Mouse (Mus musculus): ENCODE data around the gene Egln2.

Egln2 gene

DNA sequence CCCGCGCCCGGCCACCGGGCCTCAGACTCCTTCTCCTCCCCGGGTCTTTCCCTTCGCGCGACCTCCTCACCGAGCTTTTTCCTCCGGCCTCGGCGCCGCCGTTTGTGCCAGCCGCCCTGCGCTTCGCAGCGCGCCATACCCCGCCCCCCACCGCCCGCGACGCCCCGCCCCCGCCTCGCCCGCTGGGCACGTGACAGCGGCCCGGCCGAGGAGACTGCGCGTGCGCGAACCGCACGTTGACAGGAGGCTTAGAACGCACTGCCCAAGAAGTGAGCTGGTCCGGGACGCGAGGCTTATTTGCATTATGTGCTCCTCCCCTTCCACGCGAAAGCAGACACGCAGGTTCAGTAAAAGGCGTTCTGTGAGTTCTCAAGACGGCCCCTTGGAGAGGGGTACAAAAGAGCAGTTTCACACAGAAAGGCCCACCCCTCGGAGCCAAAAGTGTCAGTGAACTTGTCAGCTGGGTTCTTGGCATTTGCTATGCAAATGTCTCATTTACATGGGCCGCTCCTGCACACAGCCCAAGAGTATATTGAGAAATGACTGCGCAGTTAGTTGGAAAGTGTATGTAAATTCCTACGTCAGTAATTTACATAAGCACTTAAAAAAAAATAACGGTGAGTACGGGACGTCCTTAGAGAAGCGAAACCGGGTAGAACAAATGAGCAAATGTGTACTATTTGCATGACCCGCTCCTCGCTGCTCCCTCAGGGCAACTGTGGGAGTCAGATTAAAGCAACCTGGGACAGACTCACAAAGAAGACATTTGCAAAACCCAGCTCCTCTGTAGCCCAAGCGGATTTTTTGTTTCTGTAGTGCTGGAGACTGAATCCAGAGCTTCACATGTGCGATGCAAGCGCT, at the start of gene Egln2:
Egln2 (minus strand) TSS at position 189 of the 861 bp plus-strand sequence.
- DNase-seq (ENCODE audit: low read depth, low spot score), result peak; percentile 84

- DNase-seq (ENCODE audit: low read depth, low spot score), result no peak
Measured at GRCm38 (mm10) chr7:27212626-27213025, 46.0 kb upstream of the Egln2 start.

- DNase-seq (ENCODE audit: low read depth, low spot score), result no peak
Measured at GRCm38 (mm10) chr7:27203730-27204449, 37.3 kb upstream of the Egln2 start.

- no peak for DNase-seq (ENCODE audit: low read depth, low spot score)
Measured at GRCm38 (mm10) chr7:27198779-27199178, 32.2 kb upstream of the Egln2 start.

- DNase-seq (ENCODE audit: low read depth, low spot score), result no peak
Measured at GRCm38 (mm10) chr7:27198355-27198754, 31.8 kb upstream of the Egln2 start.

GRCm38 (mm10) chr7:27197634-27198033, 31.0 kb upstream of the Egln2 start:
- DNase-seq (ENCODE audit: low read depth, low spot score), result no peak

GRCm38 (mm10) chr7:27197136-27197535, 30.5 kb upstream of the Egln2 start:
- no peak for DNase-seq (ENCODE audit: low read depth, low spot score)

DNA sequence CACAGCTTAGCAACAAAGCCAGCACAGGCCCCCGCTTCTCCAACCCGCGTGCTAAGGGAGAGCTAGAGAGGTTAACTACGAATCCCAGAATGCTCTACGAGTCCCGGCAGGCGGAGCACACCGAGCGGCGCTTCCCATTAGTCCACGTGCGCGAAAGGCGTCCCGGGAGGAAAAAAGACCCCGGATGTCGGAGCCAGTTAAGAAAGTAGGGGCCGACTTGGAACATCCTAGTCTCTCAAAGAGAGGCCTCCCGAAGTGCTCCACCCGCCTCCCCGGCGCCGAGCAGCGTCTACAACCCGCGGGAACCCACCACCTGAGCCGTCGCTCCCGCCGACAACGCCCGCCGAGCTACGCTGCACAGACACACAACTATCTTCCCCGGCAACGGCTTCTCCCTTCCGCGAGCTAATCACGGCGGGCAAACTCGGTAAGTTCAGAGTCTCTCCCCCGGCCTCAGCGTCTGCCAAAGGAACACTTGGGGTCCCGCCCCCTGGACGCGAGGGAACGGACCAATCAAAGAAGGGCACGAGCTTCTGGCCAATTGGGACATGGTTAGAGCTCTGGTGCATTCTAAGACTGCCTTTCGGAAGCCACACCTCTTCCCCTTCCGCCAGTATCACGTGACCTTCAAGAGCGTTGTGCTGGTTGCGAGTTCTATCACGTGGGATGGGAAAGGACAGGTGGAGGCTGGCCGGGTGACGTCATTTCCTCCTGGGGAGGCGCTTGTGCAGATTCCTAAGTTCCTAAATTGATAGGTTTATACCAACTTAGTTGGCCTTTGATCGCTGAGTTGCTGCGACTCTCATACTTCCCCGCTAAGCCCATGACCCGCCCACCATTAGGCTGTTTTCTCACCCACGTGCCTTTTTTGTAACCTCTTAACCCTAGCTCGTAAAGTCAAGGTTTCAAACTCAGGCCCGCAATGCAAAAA, 29.3 kb upstream of the Egln2 start, which contains the start of the genes BC024978 and Snrpa:
BC024978 (plus strand) TSS at position 101 of the 931 bp plus-strand sequence.
Snrpa (minus strand) TSS at position 591 of the 931 bp plus-strand sequence.
- peak; percentile 97 for DNase-seq (ENCODE audit: low read depth, low spot score)

GRCm38 (mm10) chr7:27193731-27194130, 27.1 kb upstream of the Egln2 start:
- no peak for DNase-seq (ENCODE audit: low read depth, low spot score)

- no peak for DNase-seq (ENCODE audit: low read depth, low spot score)
Measured at GRCm38 (mm10) chr7:27192434-27192833, 25.8 kb upstream of the Egln2 start.

DNA sequence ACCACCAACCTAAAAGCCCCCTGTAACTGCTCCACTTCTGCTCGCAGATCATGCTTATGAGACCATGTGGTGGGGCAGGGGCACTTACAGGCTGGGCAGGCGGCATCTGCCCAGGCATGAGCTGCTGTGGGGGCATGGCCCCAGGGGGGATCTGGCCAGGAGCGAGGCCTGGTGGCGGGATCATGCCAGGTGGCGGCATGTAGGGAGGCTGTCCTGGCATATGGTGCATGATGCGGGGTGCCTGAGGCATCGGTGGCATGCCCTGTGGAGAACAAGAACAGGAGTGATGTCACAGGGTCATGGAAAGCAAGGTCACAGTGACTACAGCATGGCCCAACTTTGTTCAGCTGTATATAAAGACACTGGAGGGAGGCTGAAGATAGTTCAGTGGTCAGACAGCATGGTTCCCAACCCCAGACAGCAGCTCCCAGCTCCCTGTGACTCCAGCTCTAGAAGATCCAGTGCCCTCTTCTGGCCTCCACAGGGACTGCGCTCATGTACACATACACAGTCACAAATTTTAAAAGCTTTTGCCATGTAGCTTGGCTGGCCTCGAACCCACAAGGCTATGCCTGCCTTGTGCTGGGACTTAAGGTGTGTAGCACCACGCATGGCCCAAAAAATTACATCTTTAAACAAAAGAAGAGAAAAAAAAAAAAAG, 22.8 kb upstream of the Egln2 start:
- no peak for DNase-seq (ENCODE audit: low read depth, low spot score)

- DNase-seq (ENCODE audit: low read depth, low spot score), result no peak
Measured at GRCm38 (mm10) chr7:27185986-27186385, 19.4 kb upstream of the Egln2 start.

- no peak for DNase-seq (ENCODE audit: low read depth, low spot score)
Measured at GRCm38 (mm10) chr7:27184964-27185363, 18.4 kb upstream of the Egln2 start.

- DNase-seq (ENCODE audit: low read depth, low spot score), result no peak
Measured at GRCm38 (mm10) chr7:27182498-27182897, 15.9 kb upstream of the Egln2 start.

GRCm38 (mm10) chr7:27180837-27181695, 14.5 kb upstream of the Egln2 start, which contains the start of the genes Gm21983 and Mia:
TSS of gene Gm21983 (minus strand) at chr7:27181086.
TSS of gene Mia (minus strand) at chr7:27181157.
- no peak for DNase-seq (ENCODE audit: low read depth, low spot score)

GRCm38 (mm10) chr7:27180036-27180435, 13.4 kb upstream of the Egln2 start:
- DNase-seq (ENCODE audit: low read depth, low spot score), result no peak

GRCm38 (mm10) chr7:27179217-27179918, 12.8 kb upstream of the Egln2 start:
- DNase-seq (ENCODE audit: low read depth, low spot score), result no peak

- peak; percentile 99 for DNase-seq (ENCODE audit: low read depth, low spot score)
Measured at GRCm38 (mm10) chr7:27178324-27179216, 12.0 kb upstream of the Egln2 start, which contains the start of gene Rab4b. TSS of gene Rab4b (minus strand) at chr7:27178896.
